Mouse (Mus musculus): ENCODE measurements at regions not wholly inside any gene's neighbourhood (a gene's known extent, or its start where the extent isn't known, plus 50 kb on each side); places are given as distances from the start of the nearest gene placed in this dataset.

GRCm38 (mm10) chr17:89454301-89454700 lies 253.8 kb upstream of the Fshr start:
- WGBS, result 96% methylated on average over 3 of the region's 3 CpGs
- Histone ChIP-seq H3K9ac (replicated peaks) (no peak overlapping the region), H3K4me1 (replicated peaks) (no peaks in the 10 kb centered on the region), H3K36me3 (no peaks in the 10 kb centered on the region), H3K9me3 (no peaks in the 10 kb centered on the region), H3K27ac (no peak overlapping the region), H3K4me2 (no peak overlapping the region), H3K27me3 (no peaks in the 10 kb centered on the region), H3K4me3 (replicated peaks) (no peak overlapping the region)
- no peak for ATAC-seq (ENCODE audit: insufficient number of reproducible peaks, insufficient read depth, low FRiP score, low TSS enrichment, low read depth)

GRCm38 (mm10) chr17:89450724-89451123 lies 250.2 kb upstream of the Fshr start:
- H3K27ac ChIP-seq, result no peak overlapping the region
- H3K4me1 ChIP-seq (replicated peaks), result no peaks in the 10 kb centered on the region
- no peak overlapping the region for H3K4me3 ChIP-seq (replicated peaks)
- H3K36me3 ChIP-seq, result no peaks in the 10 kb centered on the region
- no peak overlapping the region for H3K4me2 ChIP-seq
- WGBS, result 72% methylated on average over 4 of the region's 4 CpGs
- H3K27me3 ChIP-seq, result no peaks in the 10 kb centered on the region
- no peak overlapping the region for H3K9ac ChIP-seq (replicated peaks)
- no peak for ATAC-seq (ENCODE audit: insufficient number of reproducible peaks, insufficient read depth, low FRiP score, low TSS enrichment, low read depth)
- H3K9me3 ChIP-seq, result no peaks in the 10 kb centered on the region

GRCm38 (mm10) chr17:89449391-89449790 lies 248.9 kb upstream of the Fshr start:
- H3K9ac ChIP-seq (replicated peaks), result no peak overlapping the region
- no peaks in the 10 kb centered on the region for H3K4me1 ChIP-seq (replicated peaks)
- no peaks in the 10 kb centered on the region for H3K27me3 ChIP-seq
- no peak overlapping the region for H3K4me3 ChIP-seq (replicated peaks)
- H3K4me2 ChIP-seq, result no peak overlapping the region
- no peak for ATAC-seq (ENCODE audit: insufficient number of reproducible peaks, insufficient read depth, low FRiP score, low TSS enrichment, low read depth)
- H3K27ac ChIP-seq, result no peak overlapping the region
- H3K36me3 ChIP-seq, result no peaks in the 10 kb centered on the region
- H3K9me3 ChIP-seq, result no peaks in the 10 kb centered on the region

- 83% methylated on average over 4 of the region's 4 CpGs for WGBS
- H3K4me3 ChIP-seq (replicated peaks), result no peak overlapping the region
- no peak overlapping the region for H3K4me2 ChIP-seq
- no peak overlapping the region for H3K27ac ChIP-seq
- H3K36me3 ChIP-seq, result no peaks in the 10 kb centered on the region
- H3K4me1 ChIP-seq (replicated peaks), result no peaks in the 10 kb centered on the region
- no peaks in the 10 kb centered on the region for H3K27me3 ChIP-seq
- no peaks in the 10 kb centered on the region for H3K9me3 ChIP-seq
- no peak overlapping the region for H3K9ac ChIP-seq (replicated peaks)
- no peak for ATAC-seq (ENCODE audit: insufficient number of reproducible peaks, insufficient read depth, low FRiP score, low TSS enrichment, low read depth)
These were observed 233.8 kb upstream of the Fshr start for GRCm38 (mm10) chr17:89434288-89434687.

GRCm38 (mm10) chr17:89410026-89410425 lies 209.6 kb upstream of the Fshr start:
- H3K27ac ChIP-seq, result no peak overlapping the region
- no peaks in the 10 kb centered on the region for H3K36me3 ChIP-seq
- ATAC-seq (ENCODE audit: insufficient number of reproducible peaks, insufficient read depth, low FRiP score, low TSS enrichment, low read depth), result no peak
- H3K4me2 ChIP-seq, result no peak overlapping the region
- H3K9ac ChIP-seq (replicated peaks), result no peak overlapping the region
- no peaks in the 10 kb centered on the region for H3K4me1 ChIP-seq (replicated peaks)
- H3K27me3 ChIP-seq, result no peaks in the 10 kb centered on the region
- H3K9me3 ChIP-seq, result no peaks in the 10 kb centered on the region
- no peak overlapping the region for H3K4me3 ChIP-seq (replicated peaks)
- 93% methylated on average over 1 of the region's 1 CpGs for WGBS

- no peak overlapping the region for H3K4me2 ChIP-seq
- no peaks in the 10 kb centered on the region for H3K36me3 ChIP-seq
- no peaks in the 10 kb centered on the region for H3K9me3 ChIP-seq
- H3K27ac ChIP-seq, result no peak overlapping the region
- no peaks in the 10 kb centered on the region for H3K4me1 ChIP-seq (replicated peaks)
- no peak overlapping the region for H3K4me3 ChIP-seq (replicated peaks)
- no peak for ATAC-seq (ENCODE audit: insufficient number of reproducible peaks, insufficient read depth, low FRiP score, low TSS enrichment, low read depth)
- no peak overlapping the region for H3K9ac ChIP-seq (replicated peaks)
- 79% methylated on average over 2 of the region's 2 CpGs for WGBS
- no peaks in the 10 kb centered on the region for H3K27me3 ChIP-seq
These were observed 205.1 kb upstream of the Fshr start for GRCm38 (mm10) chr17:89405589-89405988.

- ATAC-seq (ENCODE audit: insufficient number of reproducible peaks, insufficient read depth, low FRiP score, low TSS enrichment, low read depth), result no peak
- no peak overlapping the region for H3K27ac ChIP-seq
- H3K9ac ChIP-seq (replicated peaks), result no peak overlapping the region
- H3K36me3 ChIP-seq, result no peaks in the 10 kb centered on the region
- H3K4me1 ChIP-seq (replicated peaks), result no peaks in the 10 kb centered on the region
- no peak overlapping the region for H3K4me3 ChIP-seq (replicated peaks)
- no peaks in the 10 kb centered on the region for H3K27me3 ChIP-seq
- no peak overlapping the region for H3K4me2 ChIP-seq
- no peaks in the 10 kb centered on the region for H3K9me3 ChIP-seq
These were observed 156.8 kb upstream of the Fshr start for GRCm38 (mm10) chr17:89357241-89357640.

- Histone ChIP-seq H3K27me3 (no peaks in the 10 kb centered on the region), H3K36me3 (no peaks in the 10 kb centered on the region), H3K9ac (replicated peaks) (no peak overlapping the region), H3K4me1 (replicated peaks) (no peaks in the 10 kb centered on the region), H3K27ac (no peak overlapping the region), H3K9me3 (no peaks in the 10 kb centered on the region), H3K4me2 (no peak overlapping the region), H3K4me3 (replicated peaks) (no peak overlapping the region)
- 77% methylated on average over 8 of the region's 8 CpGs for WGBS
- ATAC-seq (ENCODE audit: insufficient number of reproducible peaks, insufficient read depth, low FRiP score, low TSS enrichment, low read depth), result no peak
These were observed 140.2 kb upstream of the Fshr start for GRCm38 (mm10) chr17:89340497-89341205.

GRCm38 (mm10) chr17:89319602-89320288 lies 119.3 kb upstream of the Fshr start:
- no peaks in the 10 kb centered on the region for H3K9me3 ChIP-seq
- no peaks in the 10 kb centered on the region for H3K27me3 ChIP-seq
- H3K27ac ChIP-seq, result no peak overlapping the region
- ATAC-seq (ENCODE audit: insufficient number of reproducible peaks, insufficient read depth, low FRiP score, low TSS enrichment, low read depth), result no peak
- no peaks in the 10 kb centered on the region for H3K36me3 ChIP-seq
- H3K4me1 ChIP-seq (replicated peaks), result no peaks in the 10 kb centered on the region
- WGBS, result 70% methylated on average over 2 of the region's 2 CpGs
- H3K4me3 ChIP-seq (replicated peaks), result no peak overlapping the region
- no peak overlapping the region for H3K4me2 ChIP-seq
- H3K9ac ChIP-seq (replicated peaks), result no peak overlapping the region

- no peaks in the 10 kb centered on the region for H3K36me3 ChIP-seq
- no peak overlapping the region for H3K27ac ChIP-seq
- H3K4me1 ChIP-seq (replicated peaks), result no peaks in the 10 kb centered on the region; the same call in 1 of the 2 replicates
- H3K9me3 ChIP-seq, result no peaks in the 10 kb centered on the region
- no peak overlapping the region for H3K9ac ChIP-seq (replicated peaks)
- WGBS, result 93% methylated on average over 1 of the region's 1 CpGs
- no peaks in the 10 kb centered on the region for H3K27me3 ChIP-seq
- no peak for ATAC-seq (ENCODE audit: insufficient number of reproducible peaks, insufficient read depth, low FRiP score, low TSS enrichment, low read depth)
- no peak overlapping the region for H3K4me3 ChIP-seq (replicated peaks)
- no peak overlapping the region for H3K4me2 ChIP-seq
These were observed 117.9 kb upstream of the Fshr start for GRCm38 (mm10) chr17:89318356-89318755.

GRCm38 (mm10) chr17:89311133-89311532 lies 110.7 kb upstream of the Fshr start:
- WGBS, result 89% methylated on average over 12 of the region's 12 CpGs
- no peak for ATAC-seq (ENCODE audit: insufficient number of reproducible peaks, insufficient read depth, low FRiP score, low TSS enrichment, low read depth)
- H3K4me1 ChIP-seq (replicated peaks), result no peaks in the 10 kb centered on the region; the same call in 1 of the 2 replicates
- no peaks in the 10 kb centered on the region for H3K9me3 ChIP-seq
- H3K27ac ChIP-seq, result no peak overlapping the region
- H3K9ac ChIP-seq (replicated peaks), result no peak overlapping the region
- H3K36me3 ChIP-seq, result no peaks in the 10 kb centered on the region
- H3K4me2 ChIP-seq, result no peak overlapping the region
- no peak overlapping the region for H3K4me3 ChIP-seq (replicated peaks)
- H3K27me3 ChIP-seq, result no peaks in the 10 kb centered on the region

GRCm38 (mm10) chr17:89301325-89301724 lies 100.8 kb upstream of the Fshr start:
- no peak for ATAC-seq (ENCODE audit: insufficient number of reproducible peaks, insufficient read depth, low FRiP score, low TSS enrichment, low read depth)
- Histone ChIP-seq H3K27ac (no peak overlapping the region), H3K4me1 (replicated peaks) (no peaks in the 10 kb centered on the region), H3K27me3 (no peaks in the 10 kb centered on the region), H3K36me3 (no peaks in the 10 kb centered on the region), H3K4me2 (no peak overlapping the region), H3K9ac (replicated peaks) (no peak overlapping the region), H3K4me3 (replicated peaks) (no peak overlapping the region), H3K9me3 (no peaks in the 10 kb centered on the region)
- WGBS, result 80% methylated on average over 4 of the region's 4 CpGs

All from limb, embryonic 12.5 days (tissue).